Mouse (Mus musculus): Measurements from ENCODE around the gene Ptpdc1.

DNA sequence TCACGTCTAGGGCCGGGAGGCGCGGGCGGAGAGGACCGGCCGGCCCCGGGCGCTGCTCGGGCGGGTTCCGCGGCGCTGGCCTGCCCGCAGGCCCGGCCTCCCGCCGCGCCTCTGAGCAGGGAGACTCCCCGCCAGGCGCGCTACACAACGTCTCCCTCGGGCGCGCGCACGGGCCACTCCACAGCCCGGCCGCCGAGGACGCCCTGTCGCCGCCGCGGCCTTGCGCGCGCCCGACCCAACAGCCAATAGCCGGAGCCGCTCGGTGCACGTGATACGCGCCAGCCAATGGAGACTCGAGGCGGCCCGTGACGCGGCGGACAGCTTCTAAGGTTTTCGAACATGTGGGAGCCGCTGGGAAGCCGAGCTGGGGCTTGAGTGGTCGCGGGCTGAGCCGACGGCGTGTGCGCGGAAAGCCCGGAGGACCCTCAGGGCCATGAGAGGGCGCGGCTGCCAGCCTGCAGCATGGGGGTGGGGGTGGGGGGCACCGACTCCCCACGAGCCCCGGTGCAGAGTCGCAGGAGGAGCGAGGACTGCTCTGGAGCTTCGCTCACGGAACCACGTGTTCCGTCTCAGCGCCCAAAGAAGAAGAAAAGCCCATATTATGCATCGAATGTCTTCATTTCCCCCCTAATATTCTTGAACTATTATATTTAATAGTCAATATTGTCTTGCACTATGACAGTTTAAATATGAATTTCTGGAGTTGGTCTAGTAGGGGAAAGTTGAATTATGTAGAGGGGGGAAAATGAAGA, at the start of gene Ptpdc1:
- TF ChIP-seq POLR2A (IDR thresholded peaks at IDR 0.05; ENCODE audit: low read depth, low read length) (peak; percentile 51), CTCF (IDR thresholded peaks at IDR 0.05; ENCODE audit: borderline replicate concordance, insufficient read depth, low read length) (no peak)
